Mouse (Mus musculus) embryonic facial prominence, embryonic 15.5 days (tissue): ENCODE measurements around the gene Nav2. TPM values are rescaled to one million over a fixed set of nuclear protein-coding genes. Genes with fewer than 3 reads are reported as not detected.

ENCODE experiments used
- ATAC-seq: fragments of 200-750 bp; cut with Nextera tagmentation; 2 replicates; pipeline ENCODE4 v1.8.0; 2017; ENCODE audit warnings: low read depth, moderate TSS enrichment; ENCODE audit not compliant: insufficient number of reproducible peaks, low FRiP score, low TSS enrichment
- H3K27ac ChIP-seq: fragments of 300-500 bp; sonication (generic); replicated peaks from 2 replicates; pipeline ENCODE4 v1.5.1; 2015; ENCODE audit warnings: mild to moderate bottlenecking, inconsistent platforms
- H3K27me3 ChIP-seq: fragments of 300-500 bp; sonication (generic); 2 replicates; pipeline ENCODE4 v1.6.1; 2015; ENCODE audit warnings: inconsistent platforms
- H3K36me3 ChIP-seq: fragments of 300-500 bp; sonication (generic); 2 replicates; pipeline ENCODE4 v1.6.1; 2015; ENCODE audit warnings: mild to moderate bottlenecking, inconsistent platforms
- H3K4me1 ChIP-seq: fragments of 300-500 bp; sonication (generic); 2 replicates; pipeline ENCODE4 v1.6.1; 2015; ENCODE audit warnings: inconsistent platforms
- H3K4me2 ChIP-seq: fragments of 300-500 bp; sonication (generic); replicated peaks from 2 replicates; pipeline ENCODE4 v1.6.1; 2015; ENCODE audit warnings: mild to moderate bottlenecking, inconsistent platforms
- H3K4me3 ChIP-seq: fragments of 300-500 bp; sonication (generic); replicated peaks from 2 replicates; pipeline ENCODE4 v1.5.1; 2015; ENCODE audit warnings: mild to moderate bottlenecking, inconsistent platforms
- H3K9ac ChIP-seq: fragments of 300-500 bp; sonication (generic); 2 replicates; pipeline ENCODE4 v1.6.1; 2015; ENCODE audit warnings: inconsistent platforms
- H3K9me3 ChIP-seq: fragments of 300-500 bp; sonication (generic); replicated peaks from 2 replicates; pipeline ENCODE4 v1.6.1; 2016; ENCODE audit warnings: inconsistent platforms
- WGBS: fragments of 180-500 bp; shearing (Covaris S2); methylation state at CpG from one replicate; pipeline ENCODE4 v1.1.7; 2015; 5-methylcytosine and 5-hydroxymethylcytosine counted together
- polyA plus RNA-seq: library from polyadenylated mRNA; unstranded; fragments of >200 nt; fragmentation: Nextera tagmentation; extraction: Ambion mirVana; gene quantifications from 2 replicates; pipeline ENCODE4 v1.2.1, GENCODE M21; 2015

Nav2 gene
- polyA plus RNA-seq, 1 experiment from 2014 or later, result 23.4 TPM

DNA sequence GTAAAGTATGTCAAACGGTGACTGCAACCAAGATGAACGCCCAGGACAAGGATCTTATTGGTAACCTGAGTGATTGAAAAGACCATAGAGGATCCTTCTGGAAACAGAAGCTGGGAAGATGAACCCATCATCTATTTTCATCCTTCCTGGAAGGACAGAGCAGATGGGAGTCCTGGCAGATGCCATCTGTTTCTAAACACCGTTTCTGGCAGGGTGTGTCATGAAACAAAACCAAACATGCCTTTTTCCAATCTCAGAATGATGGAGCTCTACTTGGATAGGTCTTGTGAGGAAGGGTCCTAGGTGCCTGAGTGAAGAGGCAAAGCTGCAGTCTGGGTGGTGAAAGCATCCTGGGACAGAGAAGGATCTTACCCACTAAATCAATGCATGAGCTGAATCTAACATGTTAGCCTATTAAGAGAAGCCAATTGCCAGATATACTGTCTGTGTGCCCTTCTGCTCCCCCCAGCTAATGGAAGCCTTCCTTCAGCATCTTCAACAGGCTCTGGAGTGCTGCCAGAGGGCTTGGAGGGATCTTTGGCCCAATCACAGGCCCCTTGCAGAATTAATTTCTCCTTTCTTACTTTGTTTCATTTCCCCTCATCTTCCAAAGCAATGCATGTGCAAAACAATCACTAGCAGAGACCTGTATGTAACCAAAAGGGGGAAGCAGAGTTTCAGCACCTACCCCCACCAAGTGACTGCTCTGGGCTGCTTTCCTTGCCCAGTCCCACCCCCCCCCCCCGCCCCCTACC lies 281.9 kb downstream of the Nav2 start:
- 65% methylated on average over 4 of the region's 4 CpGs for WGBS

DNA sequence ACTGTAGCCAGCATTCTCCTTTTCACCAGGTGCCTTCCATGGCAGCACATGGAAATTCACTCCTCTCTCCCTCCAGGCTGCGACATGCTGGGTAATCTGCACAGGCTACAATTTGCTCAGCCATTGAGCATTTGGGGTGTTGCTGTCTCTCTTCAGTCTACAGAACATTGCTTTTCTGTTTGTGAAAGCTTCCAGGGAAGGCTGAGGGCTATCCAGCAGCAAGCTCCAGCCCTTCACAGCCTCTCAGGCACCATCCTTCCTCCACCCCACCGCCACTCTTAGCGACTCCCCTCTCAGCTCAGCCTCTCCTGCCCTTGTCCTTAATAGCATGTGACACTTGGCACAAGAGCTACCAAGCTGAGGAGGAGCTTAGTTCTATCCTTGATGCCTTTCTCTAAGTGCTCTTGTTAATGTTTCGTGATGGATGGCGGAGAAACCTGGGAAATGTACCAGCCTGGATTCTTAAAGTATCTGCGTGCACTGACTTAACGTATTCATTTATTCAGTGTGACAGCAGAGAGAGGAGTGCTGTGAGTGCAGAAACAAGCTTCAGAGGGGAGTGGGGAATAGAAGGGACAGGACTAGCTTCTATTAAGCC lies 282.7 kb downstream of the Nav2 start:
- H3K9ac ChIP-seq, result no peak overlapping the region
- H3K9me3 ChIP-seq, result no peaks in the 10 kb centered on the region
- no peak for ATAC-seq
- H3K36me3 ChIP-seq, result no peaks in the 10 kb centered on the region
- peaks cover 5% of the 10 kb centered on the region for H3K4me1 ChIP-seq
- no peak overlapping the region for H3K4me3 ChIP-seq
- H3K27ac ChIP-seq, result no peak overlapping the region
- 0 out of 2 replicates have a peak, but pooled peaks cover 6% of the 10 kb centered on the region for H3K27me3 ChIP-seq
- H3K4me2 ChIP-seq, result no peak overlapping the region
- WGBS, result 48% methylated on average over 7 of the region's 7 CpGs

More for the DNA sequence above, 281.9 kb downstream of the Nav2 start:
- H3K9ac ChIP-seq, result no peak overlapping the region
- no peak overlapping the region for H3K27ac ChIP-seq
- H3K4me3 ChIP-seq, result no peak overlapping the region
- H3K36me3 ChIP-seq, result no peaks in the 10 kb centered on the region
- peaks cover 5% of the 10 kb centered on the region for H3K4me1 ChIP-seq
- 0 out of 2 replicates have a peak, but pooled peaks cover 6% of the 10 kb centered on the region for H3K27me3 ChIP-seq
- ATAC-seq, result no peak
- H3K9me3 ChIP-seq, result no peaks in the 10 kb centered on the region
- no peak overlapping the region for H3K4me2 ChIP-seq

DNA sequence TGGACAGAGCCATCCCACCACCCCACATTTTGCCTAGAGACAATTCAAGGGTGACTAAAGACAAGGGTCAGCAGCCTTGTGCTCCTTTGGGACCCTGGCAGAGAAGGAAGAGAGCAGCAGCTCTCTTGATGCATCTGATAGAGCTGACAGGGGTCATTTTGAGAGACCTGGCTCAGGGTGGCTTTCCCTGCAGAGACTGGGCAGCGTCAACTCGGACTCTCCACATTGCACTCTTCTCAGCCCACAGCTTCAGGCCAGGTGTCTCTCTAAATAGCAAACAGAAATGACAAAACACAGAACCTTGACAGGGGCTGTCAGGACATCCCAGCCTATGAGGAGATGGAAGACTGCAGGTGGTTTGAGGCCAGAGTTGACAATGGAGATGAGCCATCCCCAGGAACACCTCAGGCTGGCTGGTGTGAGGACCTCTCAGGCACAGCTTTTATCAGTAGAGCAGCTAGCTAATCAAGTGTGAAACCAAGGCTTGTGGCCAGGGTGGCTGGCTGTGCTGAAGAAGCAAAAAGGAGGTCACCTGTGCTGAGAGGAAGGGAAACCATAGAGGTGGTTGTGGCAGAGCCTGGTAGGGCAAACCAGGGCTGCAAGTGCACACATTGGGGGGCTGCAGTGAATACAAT lies 283.7 kb downstream of the Nav2 start:
- no peak overlapping the region for H3K9ac ChIP-seq
- H3K36me3 ChIP-seq, result no peaks in the 10 kb centered on the region
- no peak overlapping the region for H3K4me3 ChIP-seq
- H3K27ac ChIP-seq, result no peak overlapping the region
- 0 out of 2 replicates have a peak, but pooled peaks cover 6% of the 10 kb centered on the region for H3K27me3 ChIP-seq
- no peak for ATAC-seq
- H3K9me3 ChIP-seq, result no peaks in the 10 kb centered on the region
- no peak overlapping the region for H3K4me2 ChIP-seq
- peaks cover 5% of the 10 kb centered on the region for H3K4me1 ChIP-seq
- WGBS, result 85% methylated on average over 2 of the region's 2 CpGs

DNA sequence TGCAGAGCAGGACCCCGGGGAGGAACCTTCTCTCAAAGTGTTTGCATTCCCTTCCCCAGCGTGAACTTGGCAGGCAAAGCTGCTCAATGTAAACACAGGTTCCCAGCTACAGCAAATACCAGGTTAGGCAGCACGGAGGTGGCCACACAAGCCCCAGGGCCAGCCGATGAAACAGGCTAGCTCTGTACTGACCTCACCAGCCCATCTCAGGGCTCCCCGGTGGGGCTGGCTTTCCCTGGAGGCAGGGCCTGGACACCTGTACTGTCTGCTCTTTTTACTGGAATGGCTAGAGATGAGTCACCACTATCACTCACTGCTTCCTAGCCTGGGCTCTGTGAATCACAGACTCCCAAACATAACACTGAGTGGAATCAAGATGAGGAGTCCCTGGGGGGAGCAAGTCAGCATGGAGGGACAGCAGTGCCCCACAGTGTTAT lies 287.2 kb downstream of the Nav2 start:
- no peak overlapping the region for H3K4me2 ChIP-seq
- H3K27me3 ChIP-seq, result 0 out of 2 replicates have a peak, but pooled peaks cover 6% of the 10 kb centered on the region
- no peak overlapping the region for H3K9ac ChIP-seq
- H3K27ac ChIP-seq, result no peak overlapping the region
- no peaks in the 10 kb centered on the region for H3K4me1 ChIP-seq
- ATAC-seq, result peak; percentile 23; the same call in 1 of the 2 replicates
- 38% methylated on average over 5 of the region's 5 CpGs for WGBS
- H3K36me3 ChIP-seq, result no peaks in the 10 kb centered on the region
- H3K9me3 ChIP-seq, result no peaks in the 10 kb centered on the region
- H3K4me3 ChIP-seq, result no peak overlapping the region

DNA sequence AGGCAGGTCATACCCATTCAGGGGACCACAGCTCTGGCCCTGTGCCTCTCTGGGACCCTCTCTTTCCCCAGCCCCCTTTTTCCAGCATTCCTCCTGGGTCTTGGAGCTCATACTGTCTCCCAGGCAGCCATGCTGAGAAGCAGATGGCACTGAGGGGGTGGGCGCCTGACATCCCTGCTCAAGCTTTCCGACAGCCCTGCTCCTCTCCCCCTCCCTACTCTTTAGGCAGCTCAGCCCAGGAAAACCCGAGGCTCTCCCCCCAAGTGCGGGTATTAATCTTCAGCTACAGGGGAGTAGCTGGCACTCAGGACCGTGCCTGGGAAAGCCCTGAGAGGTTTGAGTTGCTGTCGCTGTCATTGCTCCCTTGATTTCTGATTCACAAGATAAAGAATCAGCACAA lies 290.9 kb downstream of the Nav2 start:
- Histone ChIP-seq H3K4me1 (no peaks in the 10 kb centered on the region), H3K4me3 (no peak overlapping the region), H3K36me3 (no peaks in the 10 kb centered on the region), H3K9ac (no peak overlapping the region), H3K27ac (no peak overlapping the region), H3K4me2 (no peak overlapping the region), H3K9me3 (no peaks in the 10 kb centered on the region), H3K27me3 (0 out of 2 replicates have a peak, but pooled peaks cover 3% of the 10 kb centered on the region)
- 42% methylated on average over 6 of the region's 6 CpGs for WGBS
- no peak for ATAC-seq

DNA sequence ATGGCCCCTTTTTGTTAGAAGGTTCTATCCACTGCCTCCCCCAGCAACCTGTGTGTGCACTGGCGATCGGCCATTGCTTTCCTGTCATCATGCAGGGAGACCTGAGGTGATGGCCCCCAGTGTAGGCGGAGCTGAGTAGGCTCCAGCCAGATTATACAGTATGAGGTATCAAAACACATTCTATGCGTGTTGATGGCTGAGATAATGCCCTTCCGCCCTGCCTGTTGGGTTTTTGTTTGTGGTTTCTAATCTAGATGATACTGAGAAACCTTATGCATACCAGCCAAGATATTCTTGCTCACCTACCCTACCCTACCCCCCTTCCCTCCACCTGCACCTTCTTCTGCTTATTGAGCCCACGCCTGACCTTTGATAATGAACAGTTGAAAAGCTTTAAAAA lies 291.8 kb downstream of the Nav2 start:
- Histone ChIP-seq H3K4me2 (no peak overlapping the region), H3K27me3 (0 out of 2 replicates have a peak, but pooled peaks cover 3% of the 10 kb centered on the region), H3K9ac (no peak overlapping the region), H3K27ac (no peak overlapping the region), H3K9me3 (no peaks in the 10 kb centered on the region), H3K36me3 (no peaks in the 10 kb centered on the region), H3K4me1 (no peaks in the 10 kb centered on the region), H3K4me3 (no peak overlapping the region)
- ATAC-seq, result no peak
- 88% methylated on average over 6 of the region's 6 CpGs for WGBS

DNA sequence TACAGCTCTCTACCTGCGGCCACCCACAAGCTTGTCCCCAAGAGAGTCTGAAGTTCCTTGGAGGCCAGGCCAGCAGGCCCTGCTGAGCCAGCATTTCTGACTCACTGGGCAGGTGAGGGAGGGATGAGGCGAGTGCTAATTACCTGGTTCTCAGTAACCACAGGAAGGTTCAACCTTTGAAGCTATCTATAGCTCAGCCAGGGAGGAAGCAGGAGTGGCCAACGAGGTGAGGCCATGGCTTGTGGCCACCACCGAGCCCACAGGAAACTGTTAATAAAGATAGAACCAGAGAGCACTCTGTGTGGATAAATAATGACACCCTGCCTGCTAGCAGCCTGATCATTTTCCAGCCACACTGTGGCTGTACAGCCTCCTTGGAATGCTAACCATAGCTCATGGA lies 294.5 kb downstream of the Nav2 start:
- H3K9me3 ChIP-seq, result no peaks in the 10 kb centered on the region
- H3K27ac ChIP-seq, result no peak overlapping the region
- no peak overlapping the region for H3K4me3 ChIP-seq
- 55% methylated on average over 4 of the region's 4 CpGs for WGBS
- no peak overlapping the region for H3K9ac ChIP-seq
- H3K27me3 ChIP-seq, result 0 out of 2 replicates have a peak, but pooled peaks cover 3% of the 10 kb centered on the region
- no peaks in the 10 kb centered on the region for H3K36me3 ChIP-seq
- H3K4me1 ChIP-seq, result no peaks in the 10 kb centered on the region
- ATAC-seq, result peak; percentile 32; the same call in 1 of the 2 replicates
- H3K4me2 ChIP-seq, result no peak overlapping the region

DNA sequence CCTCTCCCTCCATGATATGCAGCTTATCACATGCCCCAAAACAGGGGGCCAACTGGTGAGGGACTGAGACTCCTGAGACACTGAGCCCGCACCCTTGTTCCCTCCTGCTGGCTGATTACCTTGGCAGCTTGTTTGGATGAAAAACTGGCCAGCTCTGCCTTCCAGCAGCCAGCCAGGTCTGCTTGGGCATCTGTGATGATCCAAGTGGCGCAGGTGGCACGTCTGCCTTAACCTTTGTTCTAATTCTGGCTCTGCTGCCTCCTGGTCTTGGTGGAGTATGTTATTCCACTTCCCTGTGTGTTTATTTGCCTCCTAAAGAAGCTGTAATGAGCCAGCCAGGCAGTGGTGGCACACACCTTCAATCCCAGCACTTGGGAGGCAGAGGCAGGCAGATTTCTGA lies 296.3 kb downstream of the Nav2 start:
- no peak for ATAC-seq
- Histone ChIP-seq H3K9me3 (no peaks in the 10 kb centered on the region), H3K27me3 (0 out of 2 replicates have a peak, but pooled peaks cover 3% of the 10 kb centered on the region), H3K4me2 (no peak overlapping the region), H3K4me1 (no peaks in the 10 kb centered on the region), H3K9ac (no peak overlapping the region), H3K36me3 (no peaks in the 10 kb centered on the region), H3K4me3 (no peak overlapping the region), H3K27ac (no peak overlapping the region)
- 93% methylated on average over 3 of the region's 3 CpGs for WGBS

DNA sequence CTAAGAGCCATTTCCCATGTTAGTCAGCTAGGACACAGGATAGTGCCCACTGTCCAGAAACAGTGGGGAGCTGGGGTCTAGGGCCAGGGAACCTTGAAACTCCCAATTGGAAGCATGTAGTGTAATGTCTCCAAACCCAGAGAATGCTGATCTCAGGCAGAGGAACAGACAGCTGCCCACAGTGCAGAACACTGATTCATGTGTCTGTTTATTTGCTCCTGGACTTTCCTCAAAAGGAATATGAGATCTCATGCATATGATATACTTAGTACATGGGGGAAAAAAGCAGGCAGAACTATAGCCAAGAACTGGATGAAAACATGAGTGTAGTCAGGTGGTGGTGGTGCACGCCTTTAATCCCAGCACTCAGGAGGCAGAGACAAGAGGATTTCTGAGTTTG lies 297.0 kb downstream of the Nav2 start:
- H3K4me3 ChIP-seq, result no peak overlapping the region
- 83% methylated on average over 1 of the region's 1 CpGs for WGBS
- no peaks in the 10 kb centered on the region for H3K36me3 ChIP-seq
- H3K27ac ChIP-seq, result no peak overlapping the region
- H3K4me1 ChIP-seq, result no peaks in the 10 kb centered on the region
- no peak for ATAC-seq
- 0 out of 2 replicates have a peak, but pooled peaks cover 3% of the 10 kb centered on the region for H3K27me3 ChIP-seq
- H3K9ac ChIP-seq, result no peak overlapping the region
- no peak overlapping the region for H3K4me2 ChIP-seq
- H3K9me3 ChIP-seq, result no peaks in the 10 kb centered on the region

DNA sequence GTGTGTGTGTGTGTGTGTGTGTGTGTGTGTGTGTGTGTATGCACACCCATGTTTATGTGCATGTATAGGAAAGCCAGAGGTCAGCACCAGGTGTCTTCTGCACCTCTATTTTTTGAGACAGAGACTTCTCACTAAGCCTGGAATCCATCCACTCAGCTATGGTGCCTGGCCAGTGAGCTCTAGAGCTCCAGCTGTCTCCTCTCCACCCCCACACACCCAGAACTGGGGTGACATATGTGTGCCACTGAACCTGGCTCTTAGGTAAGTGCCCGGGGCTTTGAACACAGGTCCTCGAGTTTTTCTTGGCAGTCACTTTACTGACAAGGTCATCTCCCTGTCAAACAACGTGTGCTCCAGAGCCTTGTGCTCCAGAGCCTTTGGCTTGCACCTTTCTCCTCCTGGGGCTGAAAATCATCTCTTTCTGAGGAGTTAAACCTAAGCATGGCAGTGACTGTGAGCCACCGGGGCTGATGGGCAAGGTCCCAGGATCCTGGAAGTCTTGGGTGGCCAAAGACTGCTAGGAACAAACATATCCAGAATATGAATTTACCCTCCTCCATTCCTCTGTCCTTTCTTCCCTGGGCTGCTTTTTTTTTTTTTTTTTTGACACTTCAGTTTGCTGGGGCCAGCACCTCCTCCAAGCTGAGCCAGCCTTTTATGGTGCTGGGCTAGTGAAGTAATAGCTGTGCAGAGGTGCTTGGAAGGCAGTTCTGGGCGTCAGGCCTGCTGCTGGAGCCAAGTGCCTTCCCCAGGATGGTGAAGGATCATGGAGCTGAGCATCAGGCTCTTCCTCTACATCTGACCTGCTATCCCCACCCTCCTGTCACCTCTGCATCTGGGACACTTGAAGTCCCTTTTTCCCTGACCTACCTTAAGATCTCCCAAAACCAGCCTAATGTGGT lies 298.5 kb downstream of the Nav2 start:
- Histone ChIP-seq H3K9me3 (no peaks in the 10 kb centered on the region), H3K36me3 (no peaks in the 10 kb centered on the region), H3K4me2 (no peak overlapping the region), H3K4me1 (no peaks in the 10 kb centered on the region), H3K27me3 (0 out of 2 replicates have a peak, but pooled peaks cover under 1% of the 10 kb centered on the region), H3K27ac (no peak overlapping the region), H3K9ac (no peak overlapping the region), H3K4me3 (no peak overlapping the region)
- no peak for ATAC-seq
- 67% methylated on average over 5 of the region's 5 CpGs for WGBS
